Mouse (Mus musculus) brain, embryonic 18.5 days (tissue): ENCODE measurements around the gene Rnls.

Experiments used
- DNase-seq: peaks from one replicate; pipeline ENCODE4 v3.0.0-alpha.2; 2012; ENCODE audit warnings: low read depth, low spot score

Rnls gene

DNA sequence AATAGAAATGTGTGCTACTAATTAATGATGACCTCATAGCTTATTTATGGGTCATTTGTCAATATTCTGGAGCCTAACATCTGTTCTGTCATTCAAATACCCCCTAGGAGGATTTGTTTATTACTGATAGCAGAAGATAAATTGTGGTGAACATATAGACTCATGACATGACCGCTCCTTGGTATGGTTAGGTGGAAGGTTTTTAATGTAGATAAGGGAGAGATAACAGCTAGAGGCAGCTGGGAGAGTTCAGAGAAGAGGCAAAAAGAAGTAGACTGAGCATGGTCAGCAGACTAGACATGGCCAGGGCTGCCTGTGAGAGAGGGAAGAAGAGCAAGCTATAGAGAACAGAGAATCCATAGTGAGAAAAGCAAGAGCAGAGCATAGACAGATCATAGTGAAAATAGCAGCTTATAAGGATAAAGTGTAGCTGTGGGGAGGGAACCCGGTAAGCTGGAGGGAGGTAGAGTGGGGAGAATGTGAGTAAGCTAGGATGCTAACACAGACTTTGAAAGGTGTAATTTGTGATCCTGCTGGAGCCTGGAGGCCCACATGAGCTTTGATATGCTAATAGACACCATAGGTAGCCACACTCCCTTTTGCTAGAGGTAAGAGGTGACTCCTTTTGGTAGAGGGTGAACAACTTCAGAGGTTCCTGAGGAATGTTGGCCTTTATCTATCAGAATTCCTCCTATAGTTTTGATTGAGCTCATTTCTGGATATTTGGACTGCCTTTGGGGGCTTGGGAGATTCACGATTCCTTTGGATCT lies 127.7 kb downstream of the Rnls start:
- DNase-seq = no peak

DNA sequence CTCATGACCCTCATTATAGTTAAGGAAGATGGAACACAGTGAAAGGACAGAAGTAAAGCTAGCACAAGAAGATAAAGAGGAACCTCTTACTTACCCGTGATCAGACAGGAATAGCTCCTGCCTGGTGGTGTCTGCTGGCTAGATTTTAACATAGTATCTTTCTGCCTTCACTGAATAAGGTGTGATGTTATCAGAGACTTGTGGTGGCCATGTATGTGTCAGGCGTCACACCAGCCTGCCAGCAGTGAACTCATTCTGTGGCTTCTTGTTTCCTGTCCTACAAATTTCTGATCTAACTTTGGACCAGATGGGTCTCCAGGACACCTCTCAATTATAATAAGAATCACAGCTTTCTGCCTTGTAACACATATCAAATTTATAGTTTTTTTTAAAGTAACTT lies 129.7 kb downstream of the Rnls start:
- DNase-seq = no peak

GRCm38 (mm10) chr19:33259164-33259563 lies 132.9 kb downstream of the Rnls start:
- DNase-seq = no peak

GRCm38 (mm10) chr19:33253893-33254292 lies 138.2 kb downstream of the Rnls start:
- no peak for DNase-seq

- DNase-seq = no peak
Measured at GRCm38 (mm10) chr19:33252226-33252625, 139.9 kb downstream of the Rnls start.

DNA sequence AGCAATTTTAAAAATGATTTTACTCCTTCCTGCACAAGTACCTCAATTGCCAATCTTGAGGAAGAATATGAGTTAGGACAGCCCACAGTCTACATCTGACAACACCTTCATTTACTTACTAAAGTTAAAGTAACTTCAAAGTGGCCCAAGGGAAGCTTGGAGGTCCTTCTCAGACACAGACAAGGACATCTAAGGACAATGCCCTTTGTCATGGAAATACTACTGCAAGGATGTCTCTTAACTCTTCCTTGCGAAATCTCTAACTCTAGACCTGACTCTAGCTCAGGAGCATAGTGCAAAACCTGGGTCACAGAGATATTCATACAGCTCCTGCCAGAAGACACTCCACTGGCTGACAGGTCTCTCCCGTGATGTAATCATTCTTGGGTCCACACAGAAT lies 147.9 kb downstream of the Rnls start:
- DNase-seq = no peak

- no peak for DNase-seq
Measured at GRCm38 (mm10) chr19:33240386-33240785, 151.7 kb downstream of the Rnls start.

DNA sequence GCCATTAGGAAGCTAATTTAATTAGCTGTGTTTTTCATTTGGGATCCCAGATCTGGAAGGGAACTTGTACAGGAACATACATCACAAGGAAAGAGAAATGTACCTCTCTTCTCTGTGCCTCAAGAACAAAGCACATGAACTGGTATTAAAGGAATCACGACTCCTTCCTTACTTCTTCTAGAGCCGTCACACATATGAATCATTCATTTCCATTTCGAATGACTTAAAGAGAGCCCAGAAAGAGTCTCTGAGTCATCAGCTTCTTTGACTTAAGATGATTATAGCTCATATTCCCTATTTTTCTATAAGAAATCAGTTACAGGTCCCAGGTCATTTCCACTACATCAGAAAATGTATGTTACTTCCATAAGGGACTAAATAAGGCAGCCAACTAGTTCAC lies 159.2 kb downstream of the Rnls start:
- DNase-seq = no peak

- no peak for DNase-seq
Measured at GRCm38 (mm10) chr19:33231303-33231702, 160.8 kb downstream of the Rnls start.

- DNase-seq = peak; percentile 46
Measured at GRCm38 (mm10) chr19:33227004-33227403, 165.1 kb downstream of the Rnls start.

- DNase-seq = no peak
Measured at GRCm38 (mm10) chr19:33225858-33226705, 166.0 kb downstream of the Rnls start.

DNA sequence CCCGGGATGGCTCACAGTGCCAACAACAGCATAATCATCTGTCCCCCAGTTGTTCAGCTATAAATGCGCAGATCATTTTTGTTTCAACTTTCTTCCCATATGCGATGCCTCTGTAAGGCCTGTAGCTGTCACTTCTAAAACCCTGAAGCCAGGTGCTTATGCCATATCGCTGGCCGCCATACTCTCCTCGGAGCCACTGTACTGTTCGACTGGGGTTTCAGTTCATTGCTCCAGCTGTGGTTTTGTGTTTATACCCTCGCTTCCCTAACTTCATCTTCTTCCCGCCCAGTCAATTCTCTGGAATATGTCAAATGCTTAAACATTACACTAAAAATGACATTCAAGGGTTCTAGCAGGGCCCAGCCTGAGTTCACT lies 167.1 kb downstream of the Rnls start:
- no peak for DNase-seq

GRCm38 (mm10) chr19:33224181-33225001 lies 167.7 kb downstream of the Rnls start:
- peak; percentile 71 for DNase-seq

- DNase-seq = no peak
Measured at GRCm38 (mm10) chr19:33223766-33224165, 168.3 kb downstream of the Rnls start.

- DNase-seq = no peak
Measured at GRCm38 (mm10) chr19:33223276-33223675, 168.8 kb downstream of the Rnls start.

- no peak for DNase-seq
Measured at GRCm38 (mm10) chr19:33222595-33223223, 169.4 kb downstream of the Rnls start.

DNA sequence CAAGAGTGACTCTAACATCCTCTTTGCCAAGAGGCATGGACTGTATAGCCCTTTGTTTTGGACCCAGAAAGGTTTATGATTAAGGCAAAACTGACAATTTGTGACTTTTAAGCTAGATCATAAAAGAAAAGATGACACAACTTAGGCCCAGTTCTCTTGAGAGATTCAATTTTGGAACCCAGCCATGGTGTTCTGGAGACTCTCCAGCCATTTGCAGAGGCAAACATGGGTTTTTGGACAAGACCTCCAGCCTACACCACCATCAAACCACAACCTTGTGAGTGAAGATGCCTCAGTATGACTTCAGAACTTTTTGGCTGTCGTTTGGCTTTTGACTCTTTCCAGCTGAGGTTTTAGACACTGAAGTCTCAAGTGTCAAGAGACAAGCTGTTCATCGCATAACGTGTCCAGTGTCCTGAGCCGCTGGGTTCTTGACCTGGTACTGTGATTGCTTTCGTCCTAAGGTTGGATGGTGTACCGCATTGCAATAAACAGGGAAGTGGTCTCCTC lies 174.2 kb downstream of the Rnls start:
- no peak for DNase-seq

- DNase-seq = no peak
Measured at GRCm38 (mm10) chr19:33209709-33210108, 182.4 kb downstream of the Rnls start.

GRCm38 (mm10) chr19:33207991-33208390 lies 184.1 kb downstream of the Rnls start:
- DNase-seq = no peak

- DNase-seq = no peak
Measured at GRCm38 (mm10) chr19:33205389-33205788, 186.7 kb downstream of the Rnls start.

DNA sequence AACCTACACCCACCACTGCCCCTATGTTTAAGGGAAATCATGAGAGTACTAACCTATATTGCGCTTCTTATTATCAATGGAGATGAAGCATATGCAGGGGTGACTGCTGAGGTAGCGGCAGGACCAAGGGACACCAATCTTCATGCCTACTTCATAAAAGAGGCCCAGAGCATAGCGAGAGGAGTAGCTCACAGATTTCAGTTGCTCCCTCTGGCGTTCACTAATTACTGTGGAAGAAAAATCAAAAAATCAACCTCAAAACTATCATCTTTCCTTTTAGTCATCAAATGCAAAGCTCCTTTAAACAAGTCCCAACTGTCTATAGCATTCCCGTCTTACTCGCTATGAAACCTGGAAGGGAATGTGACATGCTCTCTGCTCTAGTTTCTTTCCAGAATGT lies 189.7 kb downstream of the Rnls start:
- DNase-seq = no peak
